Mouse (Mus musculus): ENCODE data around the gene Slc17a7. TPM values are rescaled to one million over a fixed set of nuclear protein-coding genes. Genes with fewer than 3 reads are reported as not detected.
A peak's percentile ranks its signal among the peaks of the same experiment; 100 is the strongest.

Slc17a7 gene
- polyA plus RNA-seq, 1 experiment from 2014 or later = 0.73 TPM

GRCm38 (mm10) chr7:45135370-45135769 is 28.4 kb upstream of the Slc17a7 start:
- H3K36me3 ChIP-seq = no peaks in the 10 kb centered on the region
- no peak for ATAC-seq (ENCODE audit: insufficient number of reproducible peaks, insufficient read depth, low FRiP score, low TSS enrichment)
- no peak overlapping the region for H3K9ac ChIP-seq
- H3K4me2 ChIP-seq (replicated peaks) = peak overlapping the region; percentile 61
- H3K9me3 ChIP-seq = no peaks in the 10 kb centered on the region
- peaks cover 13% of the 10 kb centered on the region; the same call in 1 of the 2 replicates for H3K27me3 ChIP-seq
- H3K4me1 ChIP-seq = peaks cover 7% of the 10 kb centered on the region; the same call in 1 of the 2 replicates
- no peak overlapping the region for H3K27ac ChIP-seq
- no peak overlapping the region for H3K4me3 ChIP-seq
- WGBS = 62% methylated on average over 3 of the region's 3 CpGs

- WGBS = 3% methylated on average over 29 of the region's 29 CpGs
- Histone ChIP-seq H3K4me3 (peak within 1 kb of the TSS; percentile 47), H3K4me2 (replicated peaks) (peak within 1 kb of the TSS; percentile 61), H3K27me3 (peaks cover 13% of the 10 kb centered on the region; the same call in 1 of the 2 replicates), H3K9ac (peak within 1 kb of the TSS; percentile 69), H3K9me3 (no peaks in the 10 kb centered on the region), H3K4me1 (peaks cover 7% of the 10 kb centered on the region; the same call in 1 of the 2 replicates), H3K27ac (no peak within 1 kb of the TSS), H3K36me3 (no peaks in the 10 kb centered on the region)
- peak; percentile 68; the same call in 1 of the 2 replicates for ATAC-seq (ENCODE audit: insufficient number of reproducible peaks, insufficient read depth, low FRiP score, low TSS enrichment)
Measured at GRCm38 (mm10) chr7:45135993-45136567, 27.7 kb upstream of the Slc17a7 start, which contains the start of the genes Gm45713 and Flt3l. Gene Gm45713 (minus strand): TSS chr7:45136231. Gene Flt3l (minus strand): TSS chr7:45136432.

GRCm38 (mm10) chr7:45137171-45138006 is 26.4 kb upstream of the Slc17a7 start:
- H3K4me3 ChIP-seq = no peak overlapping the region
- no peaks in the 10 kb centered on the region for H3K9me3 ChIP-seq
- H3K36me3 ChIP-seq = peaks cover 4% of the 10 kb centered on the region; the same call in 1 of the 2 replicates
- H3K4me2 ChIP-seq (replicated peaks) = no peak overlapping the region
- 84% methylated on average over 12 of the region's 12 CpGs for WGBS
- peaks cover 7% of the 10 kb centered on the region; the same call in 1 of the 2 replicates for H3K4me1 ChIP-seq
- ATAC-seq (ENCODE audit: insufficient number of reproducible peaks, insufficient read depth, low FRiP score, low TSS enrichment) = no peak
- peaks cover 13% of the 10 kb centered on the region; the same call in 1 of the 2 replicates for H3K27me3 ChIP-seq
- H3K27ac ChIP-seq = no peak overlapping the region
- no peak overlapping the region for H3K9ac ChIP-seq

GRCm38 (mm10) chr7:45138403-45138802 is 25.3 kb upstream of the Slc17a7 start:
- 82% methylated on average over 1 of the region's 1 CpGs for WGBS
- Histone ChIP-seq H3K4me3 (no peak overlapping the region), H3K9ac (0 out of 2 replicates have a peak overlapping the region, but pooled peaks have one; percentile 0), H3K4me1 (peaks cover 7% of the 10 kb centered on the region; the same call in 1 of the 2 replicates), H3K9me3 (no peaks in the 10 kb centered on the region), H3K27ac (no peak overlapping the region), H3K4me2 (replicated peaks) (no peak overlapping the region), H3K36me3 (peaks cover 14% of the 10 kb centered on the region), H3K27me3 (peaks cover 13% of the 10 kb centered on the region; the same call in 1 of the 2 replicates)
- no peak for ATAC-seq (ENCODE audit: insufficient number of reproducible peaks, insufficient read depth, low FRiP score, low TSS enrichment)

- Histone ChIP-seq H3K4me2 (replicated peaks) (no peak overlapping the region), H3K4me3 (no peak overlapping the region), H3K4me1 (peaks cover 7% of the 10 kb centered on the region; the same call in 1 of the 2 replicates), H3K27ac (no peak overlapping the region), H3K36me3 (peaks cover 31% of the 10 kb centered on the region), H3K27me3 (peaks cover 7% of the 10 kb centered on the region; the same call in 1 of the 2 replicates), H3K9me3 (no peaks in the 10 kb centered on the region), H3K9ac (no peak overlapping the region)
- no peak for ATAC-seq (ENCODE audit: insufficient number of reproducible peaks, insufficient read depth, low FRiP score, low TSS enrichment)
- 76% methylated on average over 8 of the region's 8 CpGs for WGBS
Measured at GRCm38 (mm10) chr7:45139904-45140723, 23.6 kb upstream of the Slc17a7 start.

- Histone ChIP-seq H3K4me3 (no peak overlapping the region), H3K4me2 (replicated peaks) (no peak overlapping the region), H3K27me3 (no peaks in the 10 kb centered on the region), H3K9me3 (no peaks in the 10 kb centered on the region), H3K27ac (no peak overlapping the region), H3K36me3 (peaks cover 42% of the 10 kb centered on the region), H3K9ac (no peak overlapping the region), H3K4me1 (no peaks in the 10 kb centered on the region)
- no peak for ATAC-seq (ENCODE audit: insufficient number of reproducible peaks, insufficient read depth, low FRiP score, low TSS enrichment)
- 90% methylated on average over 3 of the region's 3 CpGs for WGBS
Measured at GRCm38 (mm10) chr7:45141319-45141718, 22.4 kb upstream of the Slc17a7 start.

- Histone ChIP-seq H3K4me1 (no peaks in the 10 kb centered on the region), H3K27me3 (no peaks in the 10 kb centered on the region), H3K9ac (no peak overlapping the region), H3K9me3 (no peaks in the 10 kb centered on the region), H3K27ac (no peak overlapping the region), H3K4me2 (replicated peaks) (no peak overlapping the region), H3K36me3 (peaks cover 47% of the 10 kb centered on the region), H3K4me3 (no peak overlapping the region)
- no peak for ATAC-seq (ENCODE audit: insufficient number of reproducible peaks, insufficient read depth, low FRiP score, low TSS enrichment)
- 86% methylated on average over 5 of the region's 5 CpGs for WGBS
Measured at GRCm38 (mm10) chr7:45141914-45142313, 21.8 kb upstream of the Slc17a7 start.

GRCm38 (mm10) chr7:45144368-45145174 is 19.2 kb upstream of the Slc17a7 start:
- no peak overlapping the region for H3K4me3 ChIP-seq
- H3K9ac ChIP-seq = no peak overlapping the region

GRCm38 (mm10) chr7:45145460-45145859 is 18.3 kb upstream of the Slc17a7 start:
- ATAC-seq (ENCODE audit: insufficient number of reproducible peaks, insufficient read depth, low FRiP score, low TSS enrichment) = no peak
- no peak overlapping the region for H3K4me3 ChIP-seq
- 98% methylated on average over 8 of the region's 8 CpGs for WGBS
- H3K4me1 ChIP-seq = 0 out of 2 replicates have a peak, but pooled peaks cover under 1% of the 10 kb centered on the region
- no peak overlapping the region for H3K9ac ChIP-seq
- H3K27me3 ChIP-seq = no peaks in the 10 kb centered on the region
- no peak overlapping the region for H3K27ac ChIP-seq
- H3K4me2 ChIP-seq (replicated peaks) = no peak overlapping the region
- peaks cover 62% of the 10 kb centered on the region for H3K36me3 ChIP-seq
- H3K9me3 ChIP-seq = no peaks in the 10 kb centered on the region

More at GRCm38 (mm10) chr7:45144368-45145174, 19.2 kb upstream of the Slc17a7 start:
- H3K27ac ChIP-seq = no peak overlapping the region
- H3K4me1 ChIP-seq = no peaks in the 10 kb centered on the region
- H3K4me2 ChIP-seq (replicated peaks) = no peak overlapping the region
- no peaks in the 10 kb centered on the region for H3K27me3 ChIP-seq
- peaks cover 62% of the 10 kb centered on the region for H3K36me3 ChIP-seq
- no peak for ATAC-seq (ENCODE audit: insufficient number of reproducible peaks, insufficient read depth, low FRiP score, low TSS enrichment)
- 84% methylated on average over 13 of the region's 13 CpGs for WGBS
- H3K9me3 ChIP-seq = no peaks in the 10 kb centered on the region

- Histone ChIP-seq H3K4me1 (peaks cover 11% of the 10 kb centered on the region; the same call in 1 of the 2 replicates), H3K9me3 (no peaks in the 10 kb centered on the region), H3K4me2 (replicated peaks) (no peak overlapping the region), H3K36me3 (peaks cover 59% of the 10 kb centered on the region), H3K9ac (no peak overlapping the region), H3K27me3 (no peaks in the 10 kb centered on the region), H3K27ac (no peak overlapping the region), H3K4me3 (no peak overlapping the region)
- no peak for ATAC-seq (ENCODE audit: insufficient number of reproducible peaks, insufficient read depth, low FRiP score, low TSS enrichment)
- WGBS = 93% methylated on average over 11 of the region's 11 CpGs
Measured at GRCm38 (mm10) chr7:45147267-45147666, 16.5 kb upstream of the Slc17a7 start.

Data from embryonic facial prominence, embryonic 12.5 days (tissue).